Mouse (Mus musculus) NIH3T3 (cell line): ENCODE data around the gene Ceacam5.

Source experiments
- DNase-seq: peaks from one replicate; pipeline ENCODE4 v3.0.0-alpha.2; 2012; ENCODE audit warnings: low read depth

Ceacam5 gene

DNA sequence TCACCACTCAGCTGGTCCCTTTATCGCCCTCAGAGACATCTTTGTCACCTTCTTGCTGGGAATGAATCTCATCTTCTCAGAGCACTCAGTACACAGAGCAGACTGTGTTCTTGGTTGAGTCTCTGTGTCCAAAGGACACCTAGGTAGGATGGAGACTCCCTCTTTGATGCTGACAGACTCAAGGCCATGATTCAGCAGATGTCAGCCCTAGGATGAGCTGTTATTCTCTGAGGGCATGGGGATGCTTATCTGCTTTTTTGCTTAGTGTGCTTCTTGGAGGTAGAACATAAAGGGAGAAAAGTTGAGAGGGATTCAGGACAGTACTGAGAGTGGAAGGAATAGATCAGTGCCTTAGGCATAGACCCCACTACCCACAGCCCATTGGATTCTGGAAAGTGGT is at the start of gene Ceacam5:
Gene Ceacam5 (plus strand): TSS at position 301 of the 400 bp plus-strand sequence.
- no peak for DNase-seq
